ENCODE assay signal across 9 mouse cellular contexts in genomic region chr13:73345102-73345890, GRCm38 (mm10). TPM values are rescaled to one million over a fixed set of nuclear protein-coding genes. Genes with fewer than 3 reads are reported as not detected.
DNase-seq lines count a peak whose midpoint lies in the region; ATAC-seq and TF ChIP-seq lines count a peak whose summit lies in the region.
"Had no signal": no experiment of that assay in that cellular context is flagged by ENCODE, and none has a peak within 500 bp of the region (broad histone marks: within the 10 kb centered on the region; RNA-seq: fewer than 3 reads in every experiment).

No protein-coding gene starts in this region.

- no peak for TF ChIP-seq POLR2A in lung, adult 2 months (IDR thresholded peaks at IDR 0.05; ENCODE audit: borderline replicate concordance, extremely low read depth, low read depth, low read length)
- no peak for TF ChIP-seq POLR2A in brain, embryonic 14.5 days (IDR thresholded peaks at IDR 0.05; ENCODE audit: borderline replicate concordance, extremely low read depth, insufficient read depth, insufficient read length, poor library complexity, severe bottlenecking)

- TF ChIP-seq CTCF in lung, adult 2 months (IDR thresholded peaks at IDR 0.05; ENCODE audit: insufficient read depth, low read length) = peak; percentile 47; the same call in 1 of the 2 replicates
- TF ChIP-seq CTCF in brain, embryonic 14.5 days (IDR thresholded peaks at IDR 0.05; ENCODE audit: borderline replicate concordance, extremely low read depth, insufficient read depth, insufficient read length) = peak; percentile 26; the same call in 1 of the 2 replicates

- H3K36me3 ChIP-seq in splenic B cell, adult 2 months (ENCODE audit: control insufficient read depth, insufficient read depth, low read length, poor library complexity, severe bottlenecking) = no peaks in the 10 kb centered on the region

- H3K4me1 ChIP-seq in lung, adult 2 months (ENCODE audit: control insufficient read depth, insufficient read depth, low read length) = no peaks in the 10 kb centered on the region

- no peaks in the 10 kb centered on the region for H3K27me3 ChIP-seq in splenic B cell, adult 2 months (ENCODE audit: control insufficient read depth, insufficient read depth, low read length, poor library complexity, severe bottlenecking)

- 63% methylated on average over 9 of the region's 9 CpGs for WGBS in lung, adult 2 months

- H3K4me3 ChIP-seq in lung, adult 2 months (replicated peaks; ENCODE audit: extremely low read depth, low read depth, low read length) = no peak overlapping the region

- peak; percentile 28 for DNase-seq in embryo, embryonic 10.5 days (ENCODE audit: low spot score)
- no peak for DNase-seq in embryo, embryonic 9.5 days (ENCODE audit: extremely low spot score)
- no peak for DNase-seq in lung, adult 2 months
- DNase-seq in lung, postnatal 14 days = no peak
- DNase-seq in brain, embryonic 14.5 days (ENCODE audit: low read depth) = no peak
- peak; percentile 45 for DNase-seq in splenic B cell, adult 2 months (ENCODE audit: low read depth, low spot score)
- no peak for DNase-seq in cerebellum, postnatal 4 days (ENCODE audit: low spot score in 2 of 2)
- DNase-seq: cerebellum, adult 8-10 months had no signal

- ATAC-seq in monocyte, adult 5-6 weeks (replicated peaks; ENCODE audit: insufficient number of reproducible peaks, low FRiP score, low TSS enrichment, poor library complexity, severe bottlenecking) = no peak; the same call in 1 of the 2 replicates

RNA-seq across cellular contexts. Expression of gene Ndufs6, which starts 17.0 kb away (rescaled TPM):
- polyA plus RNA-seq in lung, adult 2 months (2012; rRNA removed) = 44.2 and 60.3 TPM in 2 replicates
- 198 and 233 TPM in 2 replicates for polyA plus RNA-seq in brain, embryonic 14.5 days (2012; rRNA removed)
- 56.8 to 89.3 TPM (median 66.2 TPM) in 3 replicates for total RNA-seq in monocyte, adult 5-6 weeks (2017)

RNA-seq across cellular contexts. Expression of gene Mrpl36, which starts 17.0 kb away (rescaled TPM):
- polyA plus RNA-seq in lung, adult 2 months (2012; rRNA removed) = 79.2 and 81.6 TPM in 2 replicates
- 58.7 and 91.7 TPM in 2 replicates for polyA plus RNA-seq in brain, embryonic 14.5 days (2012; rRNA removed)
- 13.4 to 21.6 TPM (median 21.1 TPM) in 3 replicates for total RNA-seq in monocyte, adult 5-6 weeks (2017)

Comparison
In these comparisons a context has a peak if more than half of its experiments do, and no peak if none do; other contexts are left out.
1. DNase-seq: peak in embryo, embryonic 10.5 days (single experiment) and splenic B cell, adult 2 months (single experiment); none in embryo, embryonic 9.5 days (single experiment), lung, adult 2 months (single experiment), lung, postnatal 14 days (single experiment), brain, embryonic 14.5 days (single experiment) and cerebellum, postnatal 4 days (0 of 2).